Mouse (Mus musculus) sigmoid colon, adult 10 weeks (tissue): ENCODE measurements around the gene Stx5a. TPM values are rescaled to one million over a fixed set of nuclear protein-coding genes. Genes with fewer than 3 reads are reported as not detected.

Experiments
- polyA plus RNA-seq: library from polyadenylated mRNA; stranded (reverse); fragments of 350-450 nt; fragmentation: Illumina TruSeq; extraction: RNeasy Lipid Tissue Mini Kit (QIAGEN cat#74804); gene quantifications from one replicate; pipeline ENCODE4 v1.2.3, GENCODE M21; 2014; ENCODE audit warnings: low read depth, low replicate concordance

The Stx5a gene
- 112 TPM for polyA plus RNA-seq

GRCm38 (mm10) chr19:8741243-8741869 is at the start of gene Stx5a:
Gene Stx5a, plus strand, starts transcription at chr19:8741413.

GRCm38 (mm10) chr19:8722907-8723573 is 18.2 kb upstream of the Stx5a start, which contains the start of gene Slc3a2:
Gene Slc3a2, minus strand, starts transcription at chr19:8723369.

GRCm38 (mm10) chr19:8735389-8736159 is 5.6 kb upstream of the Stx5a start, which contains the start of gene Wdr74:
Gene Wdr74, plus strand, starts transcription at chr19:8735827.

GRCm38 (mm10) chr19:8740603-8741002 is 610 bp upstream of the Stx5a start, which contains the start of gene 1700092M07Rik:
Gene 1700092M07Rik, plus strand, starts transcription at chr19:8740718.

GRCm38 (mm10) chr19:8756635-8757387 is 15.6 kb downstream of the Stx5a start, which contains the start of gene Nxf1:
Gene Nxf1, plus strand, starts transcription at chr19:8757073.

GRCm38 (mm10) chr19:8770567-8771270 is 29.5 kb downstream of the Stx5a start, which contains the start of gene Tmem223:
Gene Tmem223, plus strand, starts transcription at chr19:8770996.

GRCm38 (mm10) chr19:8774086-8774835 is 33.0 kb downstream of the Stx5a start, which contains the start of gene Tmem179b:
Gene Tmem179b, minus strand, starts transcription at chr19:8774467.

GRCm38 (mm10) chr19:8786008-8786781 is 45.0 kb downstream of the Stx5a start, which contains the start of gene Taf6l:
Gene Taf6l, minus strand, starts transcription at chr19:8786417.

GRCm38 (mm10) chr19:8798264-8798946 is 57.2 kb downstream of the Stx5a start, which contains the start of gene Polr2g:
Gene Polr2g, minus strand, starts transcription at chr19:8798577.

GRCm38 (mm10) chr19:8802130-8802821 is 61.1 kb downstream of the Stx5a start, which contains the start of gene Zbtb3:
Gene Zbtb3, plus strand, starts transcription at chr19:8802555.

Other genes with a start within 250 kb of the Stx5a start
- gene Slc22a8, start 150.2 kb upstream of the Stx5a start, polyA plus RNA-seq: not detected
- gene Slc22a6, start 123.4 kb upstream of the Stx5a start, polyA plus RNA-seq: not detected
- 0.79 TPM for gene Chrm1, start 77.6 kb upstream of the Stx5a start, polyA plus RNA-seq
- gene Slc3a2, start 18.0 kb upstream of the Stx5a start, polyA plus RNA-seq: 38.6 TPM
- 12.7 TPM for gene Wdr74, start 5.6 kb upstream of the Stx5a start, polyA plus RNA-seq
- not detected for gene 1700092M07Rik, start 695 bp upstream of the Stx5a start, polyA plus RNA-seq
- 92.5 TPM for gene Nxf1, start 15.7 kb downstream of the Stx5a start, polyA plus RNA-seq
- 17.2 TPM for gene Tmem223, start 29.6 kb downstream of the Stx5a start, polyA plus RNA-seq
- gene Tmem179b, start 33.1 kb downstream of the Stx5a start, polyA plus RNA-seq: 30.6 TPM
- not detected for gene Taf6l, start 45.0 kb downstream of the Stx5a start, polyA plus RNA-seq
- 35.0 TPM for gene Polr2g, start 57.2 kb downstream of the Stx5a start, polyA plus RNA-seq
- not detected for gene Zbtb3, start 61.1 kb downstream of the Stx5a start, polyA plus RNA-seq
- 112 TPM for gene Ttc9c, start 77.9 kb downstream of the Stx5a start, polyA plus RNA-seq
- 195 TPM for gene Hnrnpul2, start 78.6 kb downstream of the Stx5a start, polyA plus RNA-seq
- gene AC129217.1, start 88.4 kb downstream of the Stx5a start, polyA plus RNA-seq: not detected
- gene Bscl2, start 96.1 kb downstream of the Stx5a start, polyA plus RNA-seq: 8.5 TPM
- 0.69 TPM for gene Gng3, start 97.8 kb downstream of the Stx5a start, polyA plus RNA-seq
- gene Lrrn4cl, start 109.4 kb downstream of the Stx5a start, polyA plus RNA-seq: 3.7 TPM
- 17.3 TPM for gene Ubxn1, start 130.1 kb downstream of the Stx5a start, polyA plus RNA-seq
- 2.2 TPM for gene Uqcc3, start 139.5 kb downstream of the Stx5a start, polyA plus RNA-seq
- 37.9 TPM for gene Lbhd1, start 142.3 kb downstream of the Stx5a start, polyA plus RNA-seq
- not detected for gene Gm49403, start 142.5 kb downstream of the Stx5a start, polyA plus RNA-seq
- gene 1810009A15Rik, start 147.4 kb downstream of the Stx5a start, polyA plus RNA-seq: 12.0 TPM
- gene Gm49416, start 147.5 kb downstream of the Stx5a start, polyA plus RNA-seq: not detected
- gene Ints5, start 151.6 kb downstream of the Stx5a start, polyA plus RNA-seq: 0.44 TPM
- gene Ganab, start 156.7 kb downstream of the Stx5a start, polyA plus RNA-seq: 76.6 TPM
- 28.4 TPM for gene B3gat3, start 179.0 kb downstream of the Stx5a start, polyA plus RNA-seq
- not detected for gene Rom1, start 187.9 kb downstream of the Stx5a start, polyA plus RNA-seq
- 5.4 TPM for gene Eml3, start 188.1 kb downstream of the Stx5a start, polyA plus RNA-seq
- gene Mta2, start 200.5 kb downstream of the Stx5a start, polyA plus RNA-seq: 73.4 TPM
- gene Tut1, start 212.4 kb downstream of the Stx5a start, polyA plus RNA-seq: 2.4 TPM
- gene Eef1g, start 225.6 kb downstream of the Stx5a start, polyA plus RNA-seq: 81.4 TPM
- gene Ahnak, start 247.9 kb downstream of the Stx5a start, polyA plus RNA-seq: 158 TPM